Mouse (Mus musculus) T-helper 17 cell (primary cell): ENCODE results near the gene Palld.

ENCODE experiments used
- in situ Hi-C, 2 experiments: fragments of 300-600 bp; cut with MboI, MseI; formaldehyde crosslinking; loops; 1 replicate in 1 of 2; 2 replicates in 1 of 2; pipeline ENCODE4 v1.15.1; 2025; ENCODE audit warnings: high pct_unique_total_duplicates in 2 of 2

The Palld gene

GRCm38 (mm10) chr8:61639596-61639995 is 262.9 kb downstream of the Palld start:
- in situ Hi-C loops, result no loop called here

GRCm38 (mm10) chr8:61639008-61639407 is 263.5 kb downstream of the Palld start:
- in situ Hi-C loops, result no loop called here

GRCm38 (mm10) chr8:61637736-61638135 is 264.8 kb downstream of the Palld start:
- in situ Hi-C loops, result no loop called here

GRCm38 (mm10) chr8:61634811-61635210 is 267.7 kb downstream of the Palld start:
- in situ Hi-C loops, result no loop called here

GRCm38 (mm10) chr8:61632331-61632730 is 270.2 kb downstream of the Palld start:
- in situ Hi-C loops, result no loop called here

- in situ Hi-C loops, result no loop called here
Observed at GRCm38 (mm10) chr8:61629631-61629968, 272.9 kb downstream of the Palld start.

GRCm38 (mm10) chr8:61628938-61629630 is 273.4 kb downstream of the Palld start:
- in situ Hi-C loops, result no loop called here

GRCm38 (mm10) chr8:61626246-61626952 is 276.1 kb downstream of the Palld start:
- in situ Hi-C loops, result no loop called here

- in situ Hi-C loops, result no loop called here
Observed at GRCm38 (mm10) chr8:61625656-61626210, 276.8 kb downstream of the Palld start.

- in situ Hi-C loops, result no loop called here
Observed at GRCm38 (mm10) chr8:61623485-61624417, 278.7 kb downstream of the Palld start.

- in situ Hi-C loops, result no loop called here
Observed at GRCm38 (mm10) chr8:61621300-61621699, 281.2 kb downstream of the Palld start.

GRCm38 (mm10) chr8:61617651-61618050 is 284.8 kb downstream of the Palld start:
- in situ Hi-C loops, result no loop called here

- in situ Hi-C loops, result no loop called here
Observed at GRCm38 (mm10) chr8:61617049-61617448, 285.4 kb downstream of the Palld start.

GRCm38 (mm10) chr8:61615711-61616697 is 286.5 kb downstream of the Palld start:
- in situ Hi-C loops, result no loop called here

- in situ Hi-C loops, result no loop called here
Observed at GRCm38 (mm10) chr8:61611741-61612140, 290.7 kb downstream of the Palld start.

- in situ Hi-C loops, result no loop called here
Observed at GRCm38 (mm10) chr8:61611077-61611476, 291.4 kb downstream of the Palld start.

GRCm38 (mm10) chr8:61610546-61610945 is 291.9 kb downstream of the Palld start:
- in situ Hi-C loops, result no loop called here

- in situ Hi-C loops, result no loop called here
Observed at GRCm38 (mm10) chr8:61607463-61607813, 295.1 kb downstream of the Palld start.

- in situ Hi-C loops, result no loop called here
Observed at GRCm38 (mm10) chr8:61606795-61607462, 295.6 kb downstream of the Palld start.

- in situ Hi-C loops, result no loop called here
Observed at GRCm38 (mm10) chr8:61604871-61605270, 297.6 kb downstream of the Palld start.
